Mouse (Mus musculus) G1E (cell line): ENCODE measurements around the gene Cplx3.

ENCODE experiments used
- CTCF ChIP-seq: IDR thresholded peaks from 2 replicates; pipeline ENCODE4 v1.5.1; 2012; ENCODE audit warnings: low read depth, low read length, inconsistent platforms, mixed read lengths
- GATA1 ChIP-seq: IDR thresholded peaks from 2 replicates; pipeline ENCODE4 v1.6.1; 2012; ENCODE audit warnings: borderline replicate concordance, low read length, inconsistent platforms, mixed read lengths
- TAL1 ChIP-seq: conservative IDR thresholded peaks from 2 replicates; pipeline ENCODE4 v1.6.1; 2012; ENCODE audit warnings: low read depth, low read length, inconsistent platforms, mixed read lengths

DNA sequence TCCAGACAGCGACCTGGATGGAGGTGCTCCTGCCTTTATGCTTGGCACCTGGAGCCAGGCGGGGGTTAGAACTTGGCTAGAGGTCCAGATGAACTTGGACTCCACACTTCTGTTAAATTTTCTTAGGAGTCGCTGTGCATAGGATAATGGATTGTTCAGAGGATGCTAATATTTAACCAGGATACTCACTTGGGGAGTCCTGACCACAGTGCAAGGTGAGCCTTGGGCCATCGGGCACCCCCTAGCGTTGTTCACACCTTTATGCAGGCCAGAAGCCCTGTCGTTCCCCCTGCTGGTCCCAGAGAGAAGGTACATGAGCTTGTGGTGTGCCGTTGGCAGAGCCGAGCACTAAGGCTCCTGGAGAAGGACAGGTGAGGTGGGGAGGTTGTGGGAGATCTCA lies 39.2 kb downstream of the Cplx3 start:
- TF ChIP-seq CTCF (no peak), GATA1 (no peak), TAL1 (no peak)
